Mouse (Mus musculus) gastrocnemius, postnatal 36 days (tissue): Measurements from ENCODE around the gene Ap3m1. TPM values are rescaled to one million over a fixed set of nuclear protein-coding genes. Genes with fewer than 3 reads are reported as not detected.
"Not testable (repeated sequence)": the region's sequence is repeated elsewhere in the genome, so short reads cannot be mapped to it uniquely, and the experiment has no call there.

Source experiments
- DNase-seq, 2 experiments: peaks; one replicate each; pipeline ENCODE4 v3.0.0; 2022
- intact Hi-C: fragments of 180-260 bp; cut with DNase I; formaldehyde crosslinking; loops from one replicate; pipeline ENCODE4 v1.15.1; 2025
- long read RNA-seq, 2 experiments: library from polyadenylated mRNA; stranded (forward); transcript quantifications; one replicate each; pipeline ENCODE4 v2.0.0; 2021
- total RNA-seq, 2 experiments: library from RNA; stranded (reverse); gene quantifications; 2 replicates each; pipeline ENCODE4 v1.2.3; 2021

Gene Ap3m1
- total RNA-seq: 10 to 100 TPM; 34.7 to 35.6 TPM
- long read RNA-seq, experiment 1, full-length matches to known transcripts: 3 of 17 reads
- long read RNA-seq, experiment 1, partial matches to known transcripts: 3 of 17 reads
- long read RNA-seq, experiment 1, other reads (novel, unspliced or antisense): 11 of 17 reads
- long read RNA-seq, experiment 2, full-length matches to known transcripts: 8 of 23 reads
- long read RNA-seq, experiment 2, partial matches to known transcripts: 1 of 23 reads
- long read RNA-seq, experiment 2, other reads (novel, unspliced or antisense): 14 of 23 reads

DNA sequence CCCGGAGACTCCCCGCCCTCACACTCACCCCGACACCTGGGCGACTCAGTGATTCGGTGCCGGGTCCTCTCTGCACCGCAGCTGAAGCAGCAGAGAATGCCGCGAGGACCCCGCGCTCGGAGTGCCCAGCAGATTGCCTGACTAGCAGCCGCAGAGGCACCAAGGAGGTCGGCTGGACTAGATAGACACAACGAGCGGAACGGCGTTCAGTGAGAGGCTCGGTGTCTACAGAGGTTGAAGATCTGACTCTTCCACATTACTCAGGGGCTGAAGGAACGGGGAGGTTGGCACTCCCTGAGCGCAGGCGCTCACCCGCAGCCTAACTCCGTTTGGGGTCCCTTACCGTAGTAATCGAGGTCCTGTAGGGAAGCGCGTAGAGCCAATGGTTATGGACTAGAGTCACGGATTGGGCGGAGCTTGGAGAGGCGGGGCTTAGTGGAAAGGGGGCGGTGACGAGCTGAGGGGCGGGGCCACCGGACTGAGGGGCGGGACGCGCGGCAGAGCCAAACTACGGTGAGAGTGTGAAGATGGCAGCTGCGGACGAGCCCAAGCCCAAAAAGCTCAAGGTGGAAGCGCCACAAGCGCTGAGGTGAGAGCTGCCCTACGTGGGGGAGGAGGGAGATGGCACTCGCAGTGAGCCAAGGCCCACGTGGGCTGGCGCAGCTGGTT lies at the start of gene Ap3m1, which contains the start of gene Adk:
Ap3m1 (minus strand) TSS at position 397 of the 669 bp plus-strand sequence.
Adk (plus strand) TSS at position 463 of the 669 bp plus-strand sequence.
- intact Hi-C loops: loop anchor here (2.0 kb wide), 1 partner anchor 23 kb away; no protein-coding TSS in a partner anchor
- peak; percentile 88 to 95 for DNase-seq

DNA sequence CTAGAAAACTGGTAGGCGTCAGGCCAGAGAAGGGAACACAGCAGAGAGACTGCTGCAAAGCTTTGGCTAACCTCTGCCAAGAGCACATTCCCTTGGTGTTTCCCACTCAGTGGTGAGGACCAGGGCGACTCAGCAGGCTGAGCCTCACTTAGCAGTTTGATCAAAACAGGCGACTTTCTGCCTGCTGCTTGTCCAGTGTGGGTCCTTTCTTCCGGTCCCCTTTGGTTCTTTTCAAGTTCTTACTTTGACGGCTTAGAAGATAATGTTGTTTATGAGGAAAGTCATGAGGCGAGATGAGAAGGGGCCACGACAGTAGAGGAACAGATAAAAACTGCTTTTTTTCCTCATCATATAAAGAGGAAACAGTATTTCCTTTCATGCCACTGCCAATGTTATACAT lies 49.3 kb upstream of the Ap3m1 start:
- DNase-seq: peak in 1 of 2 experiments; percentile 33
- intact Hi-C loops: no loop called here

DNA sequence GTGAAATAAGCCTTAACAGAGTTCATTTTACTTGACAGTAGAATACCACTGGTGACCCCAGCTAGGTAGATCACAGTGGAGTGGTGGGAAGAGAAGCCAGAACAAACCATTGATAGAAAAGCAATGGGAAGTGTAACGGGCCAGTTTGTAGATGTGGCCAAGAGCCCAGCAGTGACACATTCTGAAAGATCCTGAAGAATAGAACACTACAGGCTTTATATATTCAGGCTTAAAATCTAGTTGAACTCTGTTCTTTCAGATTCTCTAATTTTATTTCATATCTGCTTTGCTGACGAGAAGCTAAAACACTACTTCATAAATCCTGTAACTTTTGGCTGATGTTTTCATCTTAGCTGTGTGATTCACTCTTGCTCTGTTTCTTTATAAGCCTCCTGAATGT lies 48.6 kb upstream of the Ap3m1 start:
- DNase-seq: no peak
- intact Hi-C loops: no loop called here

DNA sequence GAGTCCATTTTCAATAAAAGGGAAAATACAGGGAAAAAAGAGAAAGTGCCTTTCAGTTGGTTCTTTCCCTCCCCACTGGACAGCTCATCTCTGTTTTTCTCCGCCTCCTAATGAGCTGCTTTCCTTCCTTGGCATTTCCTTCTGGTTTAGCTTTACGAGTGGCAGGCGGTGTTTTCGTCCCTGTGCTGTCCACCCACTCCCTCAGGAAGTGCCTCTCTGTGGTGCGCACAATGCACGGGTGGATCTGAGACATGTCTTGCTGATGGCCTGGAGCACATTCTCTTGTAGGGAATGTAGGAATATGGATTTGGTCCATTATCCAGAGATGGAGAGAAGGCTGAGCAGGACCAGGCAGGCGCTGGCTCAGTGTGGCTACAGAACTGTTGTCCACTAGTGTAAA lies 47.1 kb upstream of the Ap3m1 start:
- DNase-seq: no peak
- intact Hi-C loops: no loop called here

DNA sequence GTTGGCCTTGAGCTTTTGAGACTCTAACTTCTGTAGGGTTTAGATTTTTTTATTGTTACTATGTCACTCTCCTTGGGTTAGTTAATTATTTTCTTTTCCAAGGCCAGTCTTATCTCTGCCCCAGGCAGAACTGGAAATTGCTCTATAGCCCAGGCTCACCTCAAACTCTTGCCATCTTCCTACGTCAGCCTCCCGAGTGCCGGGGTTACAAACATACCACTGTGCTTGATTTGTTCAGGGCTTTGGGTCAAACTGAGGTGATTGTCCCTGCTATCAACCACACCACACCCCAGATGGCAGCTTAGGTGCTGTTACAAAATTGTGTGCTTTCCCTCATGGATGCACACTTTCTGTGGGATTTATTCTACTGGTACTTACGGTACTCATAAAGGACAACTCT lies 44.4 kb upstream of the Ap3m1 start:
- intact Hi-C loops: no loop called here
- DNase-seq: no peak

DNA sequence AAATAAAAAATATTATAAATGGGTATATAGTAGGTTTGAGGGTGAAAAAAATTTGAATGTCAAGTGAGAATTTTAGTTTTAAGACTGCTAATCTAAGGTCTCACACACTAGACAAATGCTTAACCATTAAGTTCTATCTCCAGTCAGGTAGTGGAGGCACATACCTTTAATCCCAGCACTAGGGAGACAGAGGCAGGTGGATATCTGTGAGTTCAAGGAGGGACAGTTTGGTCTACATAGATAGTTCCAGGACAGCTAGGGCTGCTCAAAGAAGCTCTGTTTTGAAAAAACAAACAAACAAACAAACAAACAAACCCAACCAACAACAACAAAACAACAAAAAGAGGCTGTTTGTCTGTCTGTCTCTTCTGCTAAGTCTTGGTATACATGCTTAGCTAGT lies 44.0 kb upstream of the Ap3m1 start:
- DNase-seq: no peak
- intact Hi-C loops: no loop called here

DNA sequence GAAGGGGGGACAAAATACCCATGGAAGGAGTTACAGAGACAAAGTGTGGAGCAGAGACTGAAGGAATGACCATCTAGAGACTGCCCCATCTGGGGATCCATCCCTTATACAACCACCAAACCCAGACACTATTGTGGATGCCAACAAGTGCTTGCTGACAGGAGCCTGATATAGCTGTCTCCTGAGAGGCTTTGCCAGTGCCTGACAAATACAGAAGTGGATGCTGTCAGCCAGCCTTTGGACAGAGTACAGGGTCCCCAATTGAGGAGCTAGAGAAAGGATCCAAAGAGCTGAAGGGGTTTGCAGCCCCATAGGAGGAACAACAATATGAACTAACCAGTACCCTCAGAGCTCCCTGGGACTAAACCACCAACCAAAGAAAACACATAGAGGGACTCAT lies 41.9 kb upstream of the Ap3m1 start:
- DNase-seq, intact Hi-C loops: not testable (repeated sequence)

DNA sequence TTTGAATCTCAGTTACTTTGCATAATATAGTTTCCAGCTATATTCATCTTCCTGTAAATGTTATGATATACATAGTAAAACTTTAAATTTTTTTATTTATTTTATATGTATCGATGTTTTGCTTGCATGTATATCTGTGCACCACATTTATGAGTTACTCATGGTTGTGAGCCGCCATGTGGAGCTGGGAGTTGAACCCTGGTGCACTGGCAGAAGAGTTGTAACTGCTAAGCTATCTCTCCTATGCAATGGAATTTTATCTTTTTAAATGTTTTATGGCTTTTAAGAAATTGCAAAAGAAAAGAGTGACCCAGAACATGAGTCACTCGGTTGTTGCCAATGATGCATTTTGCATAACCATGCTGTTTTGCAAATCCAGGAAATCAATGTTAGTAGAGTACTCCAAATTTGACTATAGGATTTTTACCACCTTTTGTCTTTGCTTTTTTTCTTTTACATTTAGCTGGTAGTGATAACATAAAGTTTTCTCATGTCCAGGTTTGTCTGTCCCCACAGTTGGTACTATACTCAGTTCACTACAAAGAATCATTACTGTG lies 38.7 kb upstream of the Ap3m1 start:
- intact Hi-C loops: no loop called here
- no peak for DNase-seq

DNA sequence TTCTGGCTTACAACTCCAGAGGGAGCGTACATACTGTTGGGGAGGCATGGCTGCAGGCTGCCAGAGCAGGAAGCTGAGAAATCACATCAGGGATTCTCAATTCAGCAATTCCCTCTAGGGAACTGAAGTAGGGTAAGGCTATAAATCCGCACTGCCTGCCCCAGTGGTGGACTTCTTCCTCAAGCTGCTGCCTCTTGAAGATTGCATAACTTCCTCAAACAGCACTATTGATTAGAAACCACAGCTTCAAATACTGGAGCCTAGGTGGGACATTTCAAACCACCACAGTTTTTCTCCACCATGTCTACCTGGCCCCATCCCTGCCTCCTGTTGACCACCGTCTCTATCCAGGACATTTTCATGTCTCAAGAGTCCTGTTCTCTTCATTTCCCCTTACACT lies 38.1 kb upstream of the Ap3m1 start:
- no peak for DNase-seq
- intact Hi-C loops: no loop called here

DNA sequence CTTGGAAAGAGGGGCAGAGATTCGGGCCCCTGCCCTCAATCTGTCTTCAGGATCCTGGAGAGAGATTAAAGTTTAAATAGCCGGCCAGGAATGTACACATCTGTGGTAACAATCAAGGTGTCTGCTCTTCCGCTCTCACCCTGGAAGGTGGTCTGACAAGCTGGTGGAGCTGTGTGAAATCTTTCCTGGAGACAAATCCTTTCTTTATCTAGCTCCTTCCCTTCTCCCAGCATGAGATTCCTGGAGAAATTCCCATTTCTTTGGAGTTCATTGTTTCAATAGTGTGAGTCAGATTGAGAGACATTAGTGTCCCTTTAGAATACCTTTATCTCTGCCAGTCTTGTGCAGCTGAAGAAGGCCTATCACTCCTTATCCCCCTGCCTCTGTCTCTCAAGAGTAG lies 36.4 kb upstream of the Ap3m1 start:
- no peak for DNase-seq
- intact Hi-C loops: no loop called here

DNA sequence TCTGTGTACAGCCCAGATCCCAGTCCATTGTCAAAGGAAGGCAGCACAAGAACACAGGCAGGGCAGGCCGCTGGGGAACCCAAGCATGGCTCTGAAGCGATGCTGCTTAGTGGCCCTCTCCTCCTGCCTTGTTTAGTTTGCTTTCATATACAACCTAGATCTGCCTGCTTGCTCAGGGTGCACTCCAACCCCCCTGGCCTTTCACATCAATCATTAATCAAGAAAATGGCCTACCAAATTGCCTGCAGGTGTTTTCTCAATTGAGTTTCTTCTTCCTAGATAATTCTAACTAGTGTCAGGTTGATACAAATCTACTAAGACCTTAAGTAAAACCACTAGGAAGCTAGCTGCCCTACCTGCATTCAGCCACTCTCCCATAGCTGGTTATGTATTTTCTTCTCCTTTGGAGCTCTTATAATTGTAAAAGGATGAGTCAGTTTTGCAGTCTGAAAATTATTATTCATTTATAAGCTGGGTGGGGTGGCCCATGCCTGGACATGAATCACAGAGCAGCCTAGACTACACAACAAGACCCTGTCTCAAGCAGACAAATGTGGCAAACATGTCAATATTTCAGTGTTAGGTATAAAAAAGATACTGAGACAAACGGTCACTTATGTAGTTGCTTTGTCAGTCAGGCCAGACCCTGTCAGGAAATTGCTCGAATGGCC lies 35.2 kb upstream of the Ap3m1 start:
- intact Hi-C loops: no loop called here
- DNase-seq: no peak

DNA sequence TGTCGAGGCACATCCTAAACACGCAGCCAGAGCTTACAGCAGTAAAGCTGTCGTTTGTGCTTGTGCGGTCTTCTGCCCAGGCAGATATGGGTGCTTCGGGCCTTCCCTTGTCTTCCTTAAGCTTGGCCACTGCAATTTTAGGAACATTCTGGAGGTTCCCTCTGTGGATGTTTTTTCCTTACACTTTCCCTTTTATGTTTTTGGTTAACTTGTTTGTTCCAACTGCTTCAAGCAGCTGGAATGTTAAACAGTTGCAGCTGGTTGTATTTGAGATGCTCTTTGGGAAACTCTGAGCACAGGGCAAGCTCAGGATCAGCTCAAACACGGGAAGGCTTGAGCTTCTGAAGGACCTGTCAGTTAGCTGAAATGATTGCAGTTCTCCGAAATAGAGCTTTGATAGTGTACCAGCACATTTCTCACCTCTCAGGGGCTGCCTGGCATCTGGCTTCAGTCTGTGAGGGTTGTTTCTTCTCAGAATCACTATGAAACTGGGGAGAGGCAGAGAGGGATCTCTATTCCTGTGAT lies 34.6 kb upstream of the Ap3m1 start:
- no peak for DNase-seq
- intact Hi-C loops: no loop called here

DNA sequence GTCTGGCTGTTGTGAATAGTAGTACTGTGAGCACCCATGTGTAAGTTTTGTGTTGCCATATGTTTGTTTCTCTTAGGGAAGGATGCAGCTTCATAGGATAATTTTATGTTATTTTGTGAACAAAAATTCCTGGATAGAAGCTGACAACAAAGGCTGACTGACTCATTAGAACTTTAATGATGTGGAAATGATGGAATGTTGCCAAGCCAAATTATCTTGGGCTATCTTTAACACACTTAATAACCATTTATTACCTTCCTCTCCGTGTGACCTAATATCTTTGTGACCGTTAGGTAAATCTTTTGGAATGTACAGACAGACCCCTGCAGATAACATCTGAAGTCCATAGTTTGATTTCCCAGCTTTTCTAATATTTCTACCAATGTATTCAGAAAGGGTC lies 33.8 kb upstream of the Ap3m1 start:
- no peak for DNase-seq
- intact Hi-C loops: no loop called here

DNA sequence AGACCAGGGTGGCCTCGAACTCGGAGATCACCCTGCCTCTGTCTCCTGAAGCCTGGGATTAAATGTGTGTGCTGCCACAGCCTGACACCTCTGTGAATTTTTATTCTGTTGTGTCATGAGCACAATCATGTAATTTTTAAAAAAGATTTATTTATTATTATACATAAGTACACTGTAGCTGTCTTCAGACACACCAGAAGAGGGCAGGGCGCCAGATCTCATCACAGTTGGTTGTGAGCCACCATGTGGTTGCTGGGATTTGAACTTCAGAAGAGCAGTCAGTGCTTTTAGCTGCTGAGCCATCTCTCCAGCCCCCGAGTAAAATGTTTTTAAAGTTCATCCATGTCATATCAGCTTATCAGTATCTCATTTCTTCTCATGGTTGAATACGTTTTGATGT lies 33.4 kb upstream of the Ap3m1 start:
- no peak for DNase-seq
- intact Hi-C loops: no loop called here

DNA sequence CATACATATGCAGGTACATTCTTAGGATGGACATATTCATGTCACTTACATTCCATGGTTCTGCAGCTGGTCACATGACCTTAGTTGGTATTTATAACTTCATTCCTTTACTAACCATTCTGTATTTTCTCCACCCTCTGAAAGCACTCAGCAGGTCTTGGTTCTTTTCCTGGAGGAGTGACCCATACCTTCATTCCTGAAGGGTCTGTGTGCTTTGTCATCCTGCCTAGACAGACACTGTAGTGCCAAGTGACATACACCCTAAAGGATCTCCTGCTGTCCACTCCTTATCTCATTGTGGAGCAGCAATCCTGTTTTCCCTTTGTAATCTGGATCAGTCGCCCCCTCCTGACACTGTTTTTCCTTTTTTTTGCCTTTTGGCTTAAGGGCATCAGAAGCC lies 30.5 kb upstream of the Ap3m1 start:
- no peak for DNase-seq
- intact Hi-C loops: no loop called here

DNA sequence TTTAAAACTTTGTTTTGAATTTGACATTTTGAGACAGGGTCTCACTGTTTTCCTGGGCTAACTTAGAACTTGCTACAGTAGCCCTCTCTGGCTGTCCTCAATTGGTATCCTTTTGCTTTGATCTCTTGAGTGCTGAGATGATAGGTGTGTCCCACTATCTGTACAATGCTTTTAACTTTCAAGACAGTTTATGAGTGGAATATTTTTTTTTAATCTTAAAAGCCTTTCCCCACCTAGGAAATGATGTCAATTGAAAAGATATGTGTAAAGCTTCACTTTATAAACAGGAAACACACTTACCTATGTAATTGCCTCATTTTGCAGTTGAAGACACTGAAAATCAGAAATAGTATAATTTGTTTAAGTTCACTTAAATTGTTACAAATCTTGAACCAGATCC lies 26.2 kb upstream of the Ap3m1 start:
- DNase-seq: no peak
- intact Hi-C loops: loop anchor here (5.0 kb wide), 1 partner anchor 39 kb away; no protein-coding TSS in a partner anchor

DNA sequence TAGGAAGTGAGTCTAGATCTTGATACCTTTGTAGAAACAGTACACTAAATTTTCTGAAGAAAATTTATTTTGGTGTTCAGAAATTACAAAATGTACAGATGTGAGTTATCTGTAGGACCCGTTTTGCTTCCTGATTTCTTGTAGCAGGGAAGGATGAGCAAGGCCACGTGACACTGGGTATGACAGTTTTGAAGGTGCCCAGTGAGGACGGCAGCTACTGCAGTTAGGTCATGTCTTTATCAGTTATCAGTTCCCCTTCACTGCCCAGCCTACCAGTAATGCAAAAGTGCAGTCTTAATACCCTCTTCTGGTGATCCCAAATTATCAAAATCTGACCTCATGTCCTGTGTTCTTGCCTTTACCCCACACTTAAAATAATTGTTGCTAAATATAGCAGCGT lies 25.6 kb upstream of the Ap3m1 start:
- intact Hi-C loops: loop anchor here (5.0 kb wide), 1 partner anchor 39 kb away; no protein-coding TSS in a partner anchor
- DNase-seq: no peak

DNA sequence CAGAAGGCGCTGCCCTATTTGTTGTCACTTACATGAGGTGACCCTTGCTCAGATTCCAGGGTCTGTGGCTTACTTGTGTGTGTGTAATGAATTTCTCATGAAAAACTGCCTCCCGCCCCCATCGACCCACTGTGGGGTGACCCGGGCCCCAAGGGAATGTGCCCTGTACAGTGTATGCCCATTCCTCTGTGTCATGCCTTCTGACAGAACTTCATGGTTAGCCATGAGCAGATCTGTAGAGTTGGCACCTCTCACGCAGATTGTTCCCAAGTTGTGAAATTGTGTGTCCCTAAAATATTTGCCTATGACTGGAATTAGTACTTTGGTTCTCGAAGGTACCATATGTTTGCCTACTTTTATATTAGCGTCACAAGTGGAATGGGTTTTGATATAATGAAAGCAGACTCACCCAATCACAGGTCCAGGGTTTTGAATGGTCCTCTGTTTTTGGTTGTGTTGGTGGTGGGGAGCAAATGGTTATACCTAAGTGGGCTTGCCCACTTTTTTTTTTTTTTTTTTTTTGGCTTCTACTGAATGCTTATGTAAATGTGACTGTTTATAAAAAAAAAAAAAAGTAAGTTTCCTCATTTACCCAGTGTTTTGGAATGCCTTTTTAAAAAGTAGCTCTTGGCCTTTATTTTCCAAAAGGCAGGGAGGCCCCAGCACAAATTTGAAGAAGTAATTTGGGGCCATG lies 24.3 kb upstream of the Ap3m1 start:
- intact Hi-C loops: loop anchor here (5.0 kb wide), 1 partner anchor 41 kb away; no protein-coding TSS in a partner anchor
- no peak for DNase-seq

DNA sequence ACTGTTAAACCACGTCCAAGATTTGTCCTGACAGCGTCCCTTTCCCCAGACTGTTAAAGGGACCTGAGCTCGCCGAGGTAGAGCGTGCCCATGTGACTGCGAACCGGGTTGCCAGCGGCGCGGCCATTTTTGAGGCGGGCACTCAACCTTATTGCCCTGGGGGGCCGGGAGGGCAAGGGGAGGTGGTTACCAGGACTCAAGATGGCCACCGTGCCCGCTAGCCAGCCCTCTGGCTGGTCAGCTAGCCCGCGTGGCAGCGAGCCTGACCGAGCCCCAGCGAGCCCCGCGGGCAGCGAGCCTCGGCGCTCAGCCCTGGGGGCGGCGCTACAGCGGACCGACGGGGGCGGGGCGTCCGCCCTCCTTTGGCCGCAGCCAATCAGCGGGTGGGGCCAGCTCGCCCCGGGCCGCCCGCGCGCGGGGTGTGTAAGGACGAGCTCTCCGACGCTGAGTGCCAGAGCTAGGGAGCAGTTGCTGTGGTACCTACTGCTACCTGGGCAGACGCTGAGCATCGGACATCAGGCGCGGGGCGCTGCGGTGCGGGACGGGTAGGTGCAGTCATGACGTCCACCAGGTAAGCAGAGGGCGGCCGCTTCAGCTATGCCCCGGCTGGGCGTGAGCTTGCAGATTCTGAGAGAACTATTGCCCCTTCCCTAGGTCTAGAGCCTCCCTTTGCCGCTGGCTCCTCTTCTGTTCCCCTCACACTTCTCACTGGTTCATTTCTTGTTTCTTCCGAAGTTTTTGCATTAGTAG lies 23.6 kb upstream of the Ap3m1 start:
- intact Hi-C loops: loop anchor here (2.0 to 5.0 kb wide), 2 partner anchors 23 to 41 kb away; partner anchors contain the start of genes Adk and Ap3m1
- DNase-seq: peak; percentile 86 to 90
